Mouse (Mus musculus) liver, adult 2 months (tissue): ENCODE measurements around the gene Zfp865. TPM values are rescaled to one million over a fixed set of nuclear protein-coding genes. Genes with fewer than 3 reads are reported as not detected.

ENCODE experiments used
- DNase-seq: peaks from one replicate; pipeline ENCODE4 v3.0.0-alpha.2; 2011; ENCODE audit warnings: low read depth, low spot score; ENCODE audit errors: extremely low read depth
- H3K27ac ChIP-seq: fragments of 200-500 bp; replicated peaks from 2 replicates; pipeline ENCODE4 v1.5.1; 2012; ENCODE audit warnings: low read depth, mild to moderate bottlenecking, control low read depth, inconsistent platforms, low read length; ENCODE audit not compliant: insufficient read depth
- H3K27me3 ChIP-seq: fragments of 200-500 bp; 2 replicates; pipeline ENCODE4 v1.6.1; 2012; ENCODE audit warnings: mild to moderate bottlenecking, moderate library complexity, low read length, inconsistent platforms; ENCODE audit not compliant: control insufficient read depth, insufficient read depth
- H3K36me3 ChIP-seq: fragments of 200-500 bp; 2 replicates; pipeline ENCODE4 v1.6.1; 2012; ENCODE audit warnings: low read length, inconsistent platforms; ENCODE audit not compliant: control insufficient read depth, insufficient read depth
- H3K4me1 ChIP-seq: fragments of 200-500 bp; 2 replicates; pipeline ENCODE4 v1.6.1; 2011; ENCODE audit warnings: low read length; ENCODE audit not compliant: control insufficient read depth, insufficient read depth
- H3K4me3 ChIP-seq: fragments of 200-500 bp; 2 replicates; pipeline ENCODE4 v1.5.1; 2011; ENCODE audit warnings: low read depth, mild to moderate bottlenecking, control low read depth, low read length, moderate library complexity; ENCODE audit not compliant: insufficient read depth
- H3K79me2 ChIP-seq: fragments of 200-500 bp; 2 replicates; pipeline ENCODE4 v1.6.1; 2012; ENCODE audit warnings: inconsistent platforms, mild to moderate bottlenecking, low read length, moderate library complexity; ENCODE audit not compliant: control insufficient read depth, insufficient read depth
- H3K9ac ChIP-seq: fragments of 200-500 bp; 2 replicates; pipeline ENCODE4 v1.6.1; 2012; ENCODE audit warnings: low read depth, mild to moderate bottlenecking, control low read depth, inconsistent platforms, low read length
- CTCF ChIP-seq: fragments of 200-500 bp; IDR thresholded peaks from 2 replicates; pipeline ENCODE4 v1.5.1; 2011; ENCODE audit warnings: low read depth, low read length, control low read depth
- POLR2A ChIP-seq: fragments of 200-500 bp; IDR thresholded peaks from 2 replicates; pipeline ENCODE4 v1.6.1; 2011; ENCODE audit warnings: low read length, control low read depth; ENCODE audit not compliant: insufficient read depth; ENCODE audit errors: extremely low read depth
- WGBS: fragments of 180-500 bp; shearing (Covaris S2); methylation state at CpG from one replicate; pipeline ENCODE4 v1.1.7; 2018; 5-methylcytosine and 5-hydroxymethylcytosine counted together
- polyA plus RNA-seq: library from polyadenylated mRNA; depleted of rRNA; stranded (reverse); fragments of >200 nt; gene quantifications from 2 replicates; pipeline ENCODE4 v1.2.3, GENCODE M21; 2012
- total RNA-seq: library from RNA; depleted of rRNA; stranded (reverse); fragments of >200 nt; gene quantifications from 2 replicates; pipeline ENCODE4 v1.2.3, GENCODE M21; 2014

The Zfp865 gene
- total and polyA plus RNA-seq, 2 experiments, result 4.1 to 14.6 TPM

- Histone ChIP-seq H3K4me1 (no peaks in the 10 kb centered on the region), H3K4me3 (no peak overlapping the region), H3K9ac (no peak overlapping the region), H3K36me3 (peaks cover 40% of the 10 kb centered on the region), H3K27me3 (peaks cover 3% of the 10 kb centered on the region; the same call in 1 of the 2 replicates), H3K79me2 (no peaks in the 10 kb centered on the region; the same call in 1 of the 2 replicates), H3K27ac (no peak overlapping the region)
- TF ChIP-seq CTCF, result no peak
- TF ChIP-seq POLR2A, result no peak
- 94% methylated on average over 63 of the region's 63 CpGs for WGBS
- DNase-seq, result no peak
Measured at GRCm38 (mm10) chr7:5030554-5031275, 10.5 kb downstream of the Zfp865 start.

DNA sequence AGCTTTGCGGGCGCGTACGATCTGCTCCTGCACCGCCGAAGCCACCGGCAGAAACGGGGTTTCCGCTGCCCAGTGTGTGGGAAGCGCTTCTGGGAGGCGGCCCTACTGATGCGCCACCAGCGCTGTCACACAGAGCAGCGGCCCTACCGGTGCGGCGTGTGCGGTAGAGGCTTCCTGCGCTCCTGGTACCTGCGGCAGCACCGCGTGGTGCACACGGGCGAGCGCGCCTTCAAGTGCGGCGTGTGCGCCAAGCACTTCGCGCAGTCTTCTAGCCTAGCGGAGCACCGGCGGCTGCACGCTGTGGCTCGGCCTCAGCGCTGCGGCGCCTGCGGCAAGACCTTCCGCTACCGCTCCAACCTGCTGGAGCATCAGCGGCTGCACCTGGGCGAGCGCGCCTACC is 11.3 kb downstream of the Zfp865 start:
- H3K79me2 ChIP-seq, result no peaks in the 10 kb centered on the region
- H3K4me1 ChIP-seq, result no peaks in the 10 kb centered on the region
- no peak overlapping the region for H3K4me3 ChIP-seq
- peaks cover 40% of the 10 kb centered on the region for H3K36me3 ChIP-seq
- H3K27ac ChIP-seq, result no peak overlapping the region
- 95% methylated on average over 46 of the region's 46 CpGs for WGBS
- peaks cover 3% of the 10 kb centered on the region; the same call in 1 of the 2 replicates for H3K27me3 ChIP-seq
- no peak for DNase-seq
- no peak overlapping the region for H3K9ac ChIP-seq
- no peak for TF ChIP-seq POLR2A

DNA sequence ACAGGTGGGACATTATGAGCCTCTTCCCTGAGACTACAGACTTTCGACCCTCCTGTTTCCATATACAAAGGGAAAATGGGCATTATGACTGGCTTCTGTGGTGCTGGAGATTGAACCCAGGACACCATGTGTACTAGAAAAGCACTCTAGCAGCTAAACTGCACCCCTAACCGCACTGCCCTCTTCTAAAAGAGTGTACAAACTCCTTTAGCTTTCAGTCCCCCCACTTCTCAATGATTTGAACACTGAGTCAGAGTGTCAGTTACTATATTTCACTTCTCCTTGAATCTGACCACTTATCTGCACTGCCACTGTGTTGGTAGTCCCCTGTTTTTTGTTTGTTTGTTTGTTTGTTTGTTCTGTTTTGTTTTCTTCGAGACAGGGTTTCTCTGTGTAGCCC is 13.6 kb downstream of the Zfp865 start, which contains the start of gene 4632433K11Rik:
TSS of gene 4632433K11Rik (plus strand) at position 301 of the 400 bp plus-strand sequence.
- TF ChIP-seq POLR2A, result no peak
- no peak for TF ChIP-seq CTCF
- Histone ChIP-seq H3K36me3 (peaks cover 30% of the 10 kb centered on the region), H3K27ac (no peak within 1 kb of the TSS), H3K27me3 (peaks cover 3% of the 10 kb centered on the region; the same call in 1 of the 2 replicates), H3K9ac (no peak within 1 kb of the TSS), H3K79me2 (no peaks in the 10 kb centered on the region), H3K4me3 (no peak within 1 kb of the TSS), H3K4me1 (peaks cover 2% of the 10 kb centered on the region)
- DNase-seq, result no peak
- 87% methylated on average over 3 of the region's 3 CpGs for WGBS

GRCm38 (mm10) chr7:5035628-5036027 is 15.5 kb downstream of the Zfp865 start:
- DNase-seq, result no peak
- Histone ChIP-seq H3K4me3 (no peak overlapping the region), H3K9ac (no peak overlapping the region), H3K36me3 (peaks cover 12% of the 10 kb centered on the region), H3K4me1 (peaks cover 2% of the 10 kb centered on the region), H3K27me3 (0 out of 2 replicates have a peak, but pooled peaks cover 3% of the 10 kb centered on the region), H3K79me2 (no peaks in the 10 kb centered on the region), H3K27ac (no peak overlapping the region)
- 98% methylated on average over 17 of the region's 17 CpGs for WGBS
- TF ChIP-seq POLR2A (no peak), CTCF (no peak)

DNA sequence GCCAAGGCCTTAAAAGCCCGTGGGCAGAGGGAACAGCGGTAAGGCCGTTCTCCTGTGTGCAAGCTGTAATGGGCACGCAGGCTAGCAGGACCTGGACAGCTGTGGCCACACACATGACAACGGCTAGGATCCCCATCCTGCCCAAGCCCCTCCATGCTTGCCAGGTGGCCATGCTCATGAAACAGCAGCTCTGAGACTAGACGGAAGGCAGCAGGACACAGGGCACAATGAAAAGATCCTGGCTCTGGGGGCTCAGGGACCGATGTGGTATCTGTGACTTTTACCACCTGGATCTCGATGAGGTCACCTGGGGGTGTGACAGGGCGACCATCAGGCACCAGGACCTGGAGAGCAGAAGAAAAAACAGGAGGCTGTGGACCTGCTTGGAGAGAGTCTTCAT is 16.0 kb downstream of the Zfp865 start:
- H3K4me1 ChIP-seq, result peaks cover 2% of the 10 kb centered on the region
- TF ChIP-seq CTCF (no peak), POLR2A (no peak)
- WGBS, result 97% methylated on average over 9 of the region's 9 CpGs
- H3K79me2 ChIP-seq, result no peaks in the 10 kb centered on the region
- H3K9ac ChIP-seq, result no peak overlapping the region
- H3K4me3 ChIP-seq, result no peak overlapping the region
- H3K27me3 ChIP-seq, result 0 out of 2 replicates have a peak, but pooled peaks cover 3% of the 10 kb centered on the region
- H3K36me3 ChIP-seq, result peaks cover 8% of the 10 kb centered on the region
- no peak for DNase-seq
- H3K27ac ChIP-seq, result no peak overlapping the region

- WGBS, result 96% methylated on average over 7 of the region's 7 CpGs
- Histone ChIP-seq H3K79me2 (no peaks in the 10 kb centered on the region), H3K9ac (no peak overlapping the region), H3K27ac (no peak overlapping the region), H3K27me3 (no peaks in the 10 kb centered on the region), H3K4me1 (peaks cover 2% of the 10 kb centered on the region), H3K4me3 (no peak overlapping the region), H3K36me3 (peaks cover 1% of the 10 kb centered on the region; the same call in 1 of the 2 replicates)
- no peak for DNase-seq
- no peak for TF ChIP-seq CTCF
- no peak for TF ChIP-seq POLR2A
Measured at GRCm38 (mm10) chr7:5037026-5037425, 16.9 kb downstream of the Zfp865 start.
